Mouse (Mus musculus) central nervous system, embryonic 14 days (tissue): ENCODE results near the gene Klrb1b. TPM values are rescaled to one million over a fixed set of nuclear protein-coding genes. Genes with fewer than 3 reads are reported as not detected.

Experiments used
- polyA plus RNA-seq: library from polyadenylated mRNA; depleted of rRNA; stranded (reverse); fragments of >200 nt; gene quantifications from 2 replicates; pipeline ENCODE4 v1.2.3, GENCODE M21; 2012; rRNA removed

Klrb1b gene
- 0.06 and 0.11 TPM in 2 replicates for polyA plus RNA-seq

GRCm38 (mm10) chr6:128826132-128826531, at the start of gene Klrb1b, which contains the start of gene Gm44511:
Gene Klrb1b, minus strand, starts transcription at chr6:128826331.
Gene Gm44511, minus strand, starts transcription at chr6:128826315.

DNA sequence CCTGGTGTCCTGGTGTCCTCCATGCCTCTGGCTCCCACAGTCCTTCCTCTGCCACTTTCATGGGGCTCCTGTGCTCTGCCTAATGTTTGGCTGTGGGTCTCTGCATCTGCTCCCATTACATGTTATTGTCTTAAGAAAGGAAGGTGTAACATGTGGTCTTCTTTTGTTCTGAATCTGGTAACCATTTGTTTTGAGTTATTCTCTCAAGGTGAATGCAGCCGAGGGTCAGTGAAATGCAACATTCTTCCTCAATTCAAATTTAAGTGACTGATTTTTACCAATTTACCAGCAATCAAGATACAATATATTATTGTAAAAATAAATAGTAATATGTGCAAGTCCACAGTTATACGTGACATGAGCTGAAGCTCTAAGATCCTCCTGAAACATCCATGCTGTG, 37.0 kb downstream of the Klrb1b start, which contains the start of gene Klrb1c:
Klrb1c (minus strand) TSS at position 101 of the 400 bp plus-strand sequence.

Other genes with a start within 250 kb of the Klrb1b start
- gene A2ml1, start 244.7 kb downstream of the Klrb1b start, polyA plus RNA-seq, result 0.93 and 1.3 TPM in 2 replicates
- not detected in 2 replicates for gene Klrb1a, start 202.8 kb downstream of the Klrb1b start, polyA plus RNA-seq
- not detected in 2 replicates for gene Clec2h, start 163.9 kb downstream of the Klrb1b start, polyA plus RNA-seq
- gene Klrb1, start 103.3 kb downstream of the Klrb1b start, polyA plus RNA-seq, result 0.16 and 0.23 TPM in 2 replicates
- 0.07 and 0.08 TPM in 2 replicates for gene Klrb1c, start 37.1 kb downstream of the Klrb1b start, polyA plus RNA-seq
- not detected in 2 replicates for gene Gm44511, start within 50 bp of the Klrb1b start, polyA plus RNA-seq
- gene Clec2i, start 61.3 kb upstream of the Klrb1b start, polyA plus RNA-seq, result 0.05 and 0.07 TPM in 2 replicates
- 0.50 and 0.80 TPM in 2 replicates for gene BC035044, start 64.8 kb upstream of the Klrb1b start, polyA plus RNA-seq
- 0.02 TPM in 1 of 2 replicates, not detected in the other for gene Clec2g, start 108.0 kb upstream of the Klrb1b start, polyA plus RNA-seq
- gene Klrb1f, start 219.6 kb upstream of the Klrb1b start, polyA plus RNA-seq, result 0.32 and 0.50 TPM in 2 replicates